Mouse (Mus musculus) neural tube, embryonic 13.5 days (tissue): ENCODE measurements around the gene Il1f6. TPM values are rescaled to one million over a fixed set of nuclear protein-coding genes. Genes with fewer than 3 reads are reported as not detected.

ENCODE experiments used
- polyA plus RNA-seq: library from polyadenylated mRNA; unstranded; fragments of >200 nt; fragmentation: Nextera tagmentation; extraction: Ambion mirVana; gene quantifications from 2 replicates; pipeline ENCODE4 v1.2.1, GENCODE M21; 2015

Gene Il1f6
- polyA plus RNA-seq, 1 experiment from 2014 or later, result not detected

Other genes with a start within 250 kb of the Il1f6 start
- 3.8 and 3.9 TPM in 2 replicates for gene Hnmt, start 166.0 kb upstream of the Il1f6 start, polyA plus RNA-seq
- gene Tbpl2, start 118.8 kb upstream of the Il1f6 start, polyA plus RNA-seq, result not detected in 2 replicates
- gene Il1f8, start 62.3 kb upstream of the Il1f6 start, polyA plus RNA-seq, result not detected in 2 replicates
- gene Il1f9, start 28.9 kb upstream of the Il1f6 start, polyA plus RNA-seq, result not detected in 2 replicates
- gene Il1f5, start 61.5 kb downstream of the Il1f6 start, polyA plus RNA-seq, result not detected in 2 replicates
- gene Il1f10, start 75.8 kb downstream of the Il1f6 start, polyA plus RNA-seq, result not detected in 2 replicates
- 0.15 TPM in 2 replicates for gene Il1rn, start 121.4 kb downstream of the Il1f6 start, polyA plus RNA-seq
- 0.25 and 1.3 TPM in 2 replicates for gene Psd4, start 152.2 kb downstream of the Il1f6 start, polyA plus RNA-seq